Mouse (Mus musculus) lung, adult 18-20 months (tissue): ENCODE data around the gene Ppp1r3g.

Experiments
- DNase-seq, 2 experiments: peaks; one replicate each; pipeline ENCODE4 v3.0.0; 2022; ENCODE audit warnings: mixed read lengths in 2 of 2

Gene Ppp1r3g

GRCm38 (mm10) chr13:35995696-35996426 lies 37.2 kb downstream of the Ppp1r3g start:
- DNase-seq: no peak

- DNase-seq: no peak
Measured at GRCm38 (mm10) chr13:35997606-35998005, 39.0 kb downstream of the Ppp1r3g start.

GRCm38 (mm10) chr13:36000798-36001197 lies 42.2 kb downstream of the Ppp1r3g start:
- no peak for DNase-seq

- no peak for DNase-seq
Measured at GRCm38 (mm10) chr13:36009981-36010380, 51.3 kb downstream of the Ppp1r3g start.

- no peak for DNase-seq
Measured at GRCm38 (mm10) chr13:36015636-36016035, 57.0 kb downstream of the Ppp1r3g start.

GRCm38 (mm10) chr13:36018017-36018416 lies 59.4 kb downstream of the Ppp1r3g start:
- no peak for DNase-seq

GRCm38 (mm10) chr13:36019309-36020274 lies 61.0 kb downstream of the Ppp1r3g start:
- peak; percentile 16 to 58 for DNase-seq
